Mouse (Mus musculus) ZHBTc4 (cell line): Measurements from ENCODE around the gene Elf5.

ENCODE experiments used
- DNase-seq: peaks from one replicate; pipeline ENCODE4 v3.0.0-alpha.2; 2011; ENCODE audit warnings: low read depth, low spot score

The Elf5 gene

DNA sequence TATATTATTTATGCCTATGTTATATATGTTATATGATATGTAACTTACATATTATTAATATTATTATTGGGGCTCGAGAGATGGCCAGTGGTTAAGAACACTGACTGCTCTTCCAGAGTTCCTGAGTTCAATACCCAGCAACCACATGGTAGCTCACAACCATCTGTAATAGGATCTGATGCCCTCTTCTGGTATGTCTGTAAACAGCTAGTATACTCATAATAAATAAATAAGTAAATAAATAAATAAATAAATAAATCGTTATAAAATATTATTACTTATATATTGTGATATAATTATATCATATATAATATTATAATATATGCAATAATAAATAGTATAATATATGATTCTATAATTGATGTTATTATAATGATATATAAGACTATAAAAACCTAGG lies 64.7 kb downstream of the Elf5 start:
- DNase-seq: no peak

DNA sequence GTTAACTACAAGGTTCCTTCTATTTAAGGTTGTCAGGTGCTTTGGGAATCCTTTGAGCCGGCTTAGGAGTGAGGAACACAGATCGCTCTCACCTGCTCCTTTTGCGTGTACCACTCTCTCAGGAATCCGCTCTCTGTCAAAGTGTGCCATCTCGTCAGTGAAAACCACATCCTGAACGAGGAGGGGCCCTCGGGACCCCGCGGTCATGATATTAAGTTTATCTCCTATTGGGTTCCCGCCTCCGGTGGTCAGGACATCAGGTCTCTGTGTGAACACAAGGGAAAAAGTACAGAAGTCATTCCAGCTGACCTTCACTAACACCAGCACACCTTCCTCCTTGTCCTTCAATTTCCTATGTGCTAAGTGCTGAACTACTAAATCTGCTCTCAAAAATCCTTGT lies 65.2 kb downstream of the Elf5 start:
- no peak for DNase-seq

GRCm38 (mm10) chr2:103477456-103477855 lies 66.0 kb downstream of the Elf5 start:
- DNase-seq: no peak

DNA sequence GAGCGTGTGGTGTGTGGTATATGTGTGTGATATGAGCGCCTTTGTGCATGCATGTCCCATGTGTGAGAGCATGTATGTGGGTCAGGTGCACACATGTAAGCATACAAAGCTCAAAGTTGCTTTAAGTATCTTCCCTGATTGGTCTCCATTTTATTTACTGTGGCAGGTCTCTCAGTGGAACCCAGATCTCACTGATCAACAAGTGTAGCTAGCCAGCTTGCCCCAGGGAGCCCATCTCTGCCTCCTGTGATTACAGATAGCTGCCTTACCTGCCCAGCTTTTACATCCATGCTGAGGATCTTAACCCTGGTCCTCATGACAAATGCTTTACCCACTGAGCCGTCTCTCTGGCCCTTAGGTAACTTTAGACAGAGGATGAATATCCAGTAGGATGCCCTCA lies 66.8 kb downstream of the Elf5 start:
- DNase-seq: no peak

GRCm38 (mm10) chr2:103480240-103480639 lies 68.8 kb downstream of the Elf5 start:
- peak; percentile 67 for DNase-seq

DNA sequence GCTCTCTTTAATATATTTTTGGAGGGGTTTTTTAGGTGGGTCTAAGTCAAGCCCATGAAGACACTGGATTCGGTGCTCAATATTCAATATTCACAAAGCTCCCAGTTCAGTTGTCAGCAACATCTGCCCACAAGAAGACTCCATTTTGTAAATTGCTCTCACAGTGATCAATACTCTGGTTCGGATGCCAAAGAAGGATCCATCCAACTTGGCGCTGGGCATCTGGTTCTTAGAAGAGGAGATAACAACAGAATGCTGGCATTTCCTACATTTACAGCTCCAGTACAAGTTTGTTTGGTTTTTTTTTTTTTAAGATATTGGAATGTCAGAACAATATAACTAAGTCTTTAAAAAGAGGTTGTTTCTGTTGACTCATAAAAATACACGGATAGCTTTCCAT lies 69.4 kb downstream of the Elf5 start:
- no peak for DNase-seq

- DNase-seq: no peak
Observed at GRCm38 (mm10) chr2:103481314-103482231, 70.1 kb downstream of the Elf5 start.

GRCm38 (mm10) chr2:103483289-103483985 lies 71.9 kb downstream of the Elf5 start:
- DNase-seq: no peak

- DNase-seq: no peak
Observed at GRCm38 (mm10) chr2:103483986-103484520, 72.6 kb downstream of the Elf5 start.

DNA sequence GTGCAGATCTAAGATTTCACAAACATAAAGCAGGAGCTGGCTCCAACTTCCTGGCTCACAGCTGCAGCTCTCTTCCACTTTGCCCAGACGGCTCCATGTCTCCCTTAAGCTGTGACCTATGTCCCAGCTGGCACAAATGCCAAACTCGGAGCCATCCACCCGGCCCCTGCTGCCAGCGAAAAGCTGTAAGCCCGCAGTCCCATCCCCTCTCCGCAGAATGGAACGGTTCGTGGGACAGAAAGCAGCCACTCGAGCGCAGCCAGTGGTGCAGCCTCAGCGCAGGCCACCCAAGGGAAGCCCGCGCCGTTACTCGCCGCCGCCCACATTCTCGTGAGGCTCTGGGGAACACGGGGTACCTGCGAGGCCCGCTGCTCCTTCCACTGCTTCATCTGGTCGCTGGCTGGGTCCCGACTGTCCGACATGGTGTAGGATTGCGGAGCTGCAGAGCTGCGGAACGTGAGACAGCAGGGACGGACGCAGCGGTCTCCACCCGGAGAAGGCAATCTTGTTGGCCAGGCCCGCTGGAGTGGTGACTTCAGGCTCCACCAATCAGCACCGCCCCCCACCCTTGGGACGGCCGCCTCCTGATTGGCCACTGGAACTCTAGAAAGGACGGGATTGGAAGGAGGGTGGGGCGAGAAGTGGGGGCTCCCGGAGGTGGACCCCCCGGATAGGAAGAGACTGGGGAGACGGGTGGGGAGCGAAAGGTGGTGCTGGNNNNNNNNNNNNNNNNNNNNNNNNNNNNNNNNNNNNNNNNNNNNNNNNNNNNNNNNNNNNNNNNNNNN lies 73.3 kb downstream of the Elf5 start, which contains the start of gene Cat:
TSS of gene Cat (minus strand) at position 544 of the 785 bp plus-strand sequence.
- peak; percentile 91 for DNase-seq

GRCm38 (mm10) chr2:103492526-103492925 lies 81.0 kb downstream of the Elf5 start:
- no peak for DNase-seq

- DNase-seq: no peak
Observed at GRCm38 (mm10) chr2:103493827-103494226, 82.3 kb downstream of the Elf5 start.

- DNase-seq: no peak
Observed at GRCm38 (mm10) chr2:103495633-103496418, 84.3 kb downstream of the Elf5 start.
